Mouse (Mus musculus) layer of hippocampus, postnatal 36 days (tissue): ENCODE results near the gene Ube2j2. TPM values are rescaled to one million over a fixed set of nuclear protein-coding genes. Genes with fewer than 3 reads are reported as not detected.
A peak's percentile ranks its signal among the peaks of the same experiment; 100 is the strongest.

ENCODE experiments used
- DNase-seq, 2 experiments: peaks; one replicate each; pipeline ENCODE4 v3.0.0; 2022
- microRNA-seq, 2 experiments: library from miRNA; unstranded; fragments of <30 nt; microRNA quantifications; one replicate each; pipeline ENCODE4 v1.2.0; 2021
- total RNA-seq, 2 experiments: library from RNA; stranded (reverse); gene quantifications; 2 replicates each; pipeline ENCODE4 v1.2.3; 2021

Gene Ube2j2
- total RNA-seq, 2 experiments from 2014 or later, result 66.2 to 74.1 TPM

GRCm38 (mm10) chr4:155963106-155963505 lies 19.5 kb downstream of the Ube2j2 start:
- no peak for DNase-seq

- no peak for DNase-seq
Measured at GRCm38 (mm10) chr4:155964396-155964795, 20.8 kb downstream of the Ube2j2 start.

GRCm38 (mm10) chr4:155969043-155969653 lies 25.5 kb downstream of the Ube2j2 start:
- no peak for DNase-seq

GRCm38 (mm10) chr4:155970286-155970685 lies 26.7 kb downstream of the Ube2j2 start:
- no peak for DNase-seq

GRCm38 (mm10) chr4:155972651-155973050 lies 29.0 kb downstream of the Ube2j2 start:
- DNase-seq, result no peak

- no peak for DNase-seq
Measured at GRCm38 (mm10) chr4:155973239-155973638, 29.6 kb downstream of the Ube2j2 start.

GRCm38 (mm10) chr4:155981436-155982082 lies 37.9 kb downstream of the Ube2j2 start:
- no peak for DNase-seq

GRCm38 (mm10) chr4:155983788-155984187 lies 40.2 kb downstream of the Ube2j2 start:
- no peak for DNase-seq

- peak in 1 of 2 experiments; percentile 10 for DNase-seq
Measured at GRCm38 (mm10) chr4:155991211-155991907, 47.7 kb downstream of the Ube2j2 start.

- no peak for DNase-seq
Measured at GRCm38 (mm10) chr4:155991908-155992230, 48.2 kb downstream of the Ube2j2 start.

- peak; percentile 89 to 90 for DNase-seq
Measured at GRCm38 (mm10) chr4:155992241-155992905, 48.7 kb downstream of the Ube2j2 start, which contains the start of the genes B3galt6 and Sdf4. Gene B3galt6 (minus strand): TSS chr4:155992649. Gene Sdf4 (plus strand): TSS chr4:155992872.

- peak; percentile 95 to 96 for DNase-seq
Measured at GRCm38 (mm10) chr4:155992906-155993547, 49.4 kb downstream of the Ube2j2 start.

- no peak for DNase-seq
Measured at GRCm38 (mm10) chr4:155993606-155994005, 50.0 kb downstream of the Ube2j2 start.

GRCm38 (mm10) chr4:156004109-156004508 lies 60.5 kb downstream of the Ube2j2 start:
- DNase-seq, result no peak

- DNase-seq, result no peak
Measured at GRCm38 (mm10) chr4:156008369-156008768, 64.7 kb downstream of the Ube2j2 start.

Small RNA genes lying within 50 kb of the gene (microRNA-seq; reads per million reads assigned to microRNA genes)
- gene Gm22991, result 0 reads per million in 2 experiments

Other genes with a start within 250 kb of the Ube2j2 start
- gene Fndc10, start 249.5 kb upstream of the Ube2j2 start, total RNA-seq, result 10 to 100 TPM; 21.8 to 23.0 TPM
- 10 to 100 TPM; 78.3 to 82.6 TPM for gene Ssu72, start 239.0 kb upstream of the Ube2j2 start, total RNA-seq
- gene Tmem240, start 209.0 kb upstream of the Ube2j2 start, total RNA-seq, result 10 to 100 TPM; 34.7 to 35.1 TPM
- 10 to 100 TPM; 51.8 to 54.0 TPM for gene Atad3a, start 182.7 kb upstream of the Ube2j2 start, total RNA-seq
- gene Vwa1, start 169.1 kb upstream of the Ube2j2 start, total RNA-seq, result 10 to 100 TPM; 10.5 to 11.3 TPM
- gene Tmem88b, start 158.0 kb upstream of the Ube2j2 start, total RNA-seq, result 10 to 100 TPM; 29.6 to 31.8 TPM
- gene Ankrd65, start 153.4 kb upstream of the Ube2j2 start, total RNA-seq, result not detected
- 10 to 100 TPM; 83.0 to 87.4 TPM for gene Mrpl20, start 141.0 kb upstream of the Ube2j2 start, total RNA-seq
- gene Ccnl2, start 131.3 kb upstream of the Ube2j2 start, total RNA-seq, result 100 to 1,000 TPM in 1 of 2 experiments, 10 to 100 TPM in 1; 87.0 to 106 TPM
- gene Aurkaip1, start 112.6 kb upstream of the Ube2j2 start, total RNA-seq, result 10 to 100 TPM; 88.4 to 98.2 TPM
- gene Mxra8, start 104.2 kb upstream of the Ube2j2 start, total RNA-seq, result 1 to 10 TPM; 5.6 to 8.1 TPM
- 10 to 100 TPM; 75.6 to 76.6 TPM for gene Dvl1, start 96.4 kb upstream of the Ube2j2 start, total RNA-seq
- gene Tas1r3, start 80.5 kb upstream of the Ube2j2 start, total RNA-seq, result under 1 TPM; 0.15 to 0.48 TPM
- gene Cptp, start 74.4 kb upstream of the Ube2j2 start, total RNA-seq, result 10 to 100 TPM; 24.5 to 24.9 TPM
- gene Ints11, start 74.3 kb upstream of the Ube2j2 start, total RNA-seq, result 10 to 100 TPM; 35.7 to 36.9 TPM
- gene Pusl1, start 52.0 kb upstream of the Ube2j2 start, total RNA-seq, result 10 to 100 TPM; 56.8 to 59.9 TPM
- 100 to 1,000 TPM; 109 to 128 TPM for gene Acap3, start 52.0 kb upstream of the Ube2j2 start, total RNA-seq
- 10 to 100 TPM; 12.7 to 18.6 TPM for gene C1qtnf12, start 18.5 kb downstream of the Ube2j2 start, total RNA-seq
- 10 to 100 TPM in 1 of 2 experiments, 1 to 10 TPM in 1; 9.7 to 10.6 TPM for gene B3galt6, start 48.8 kb downstream of the Ube2j2 start, total RNA-seq
- 100 to 1,000 TPM; 178 to 190 TPM for gene Sdf4, start 49.0 kb downstream of the Ube2j2 start, total RNA-seq
- gene Tnfrsf4, start 70.0 kb downstream of the Ube2j2 start, total RNA-seq, result 1 to 10 TPM; 2.3 to 2.5 TPM
- not detected for gene Tnfrsf18, start 82.3 kb downstream of the Ube2j2 start, total RNA-seq
- gene Ttll10, start 115.6 kb downstream of the Ube2j2 start, total RNA-seq, result under 1 TPM in 1 of 2 experiments, not detected in 1; 0.20 TPM
- 10 to 100 TPM; 31.5 to 32.1 TPM for gene 9430015G10Rik, start 166.2 kb downstream of the Ube2j2 start, total RNA-seq
- 1 to 10 TPM; 1.0 to 1.3 TPM for gene Rnf223, start 186.7 kb downstream of the Ube2j2 start, total RNA-seq